Mouse (Mus musculus) mouse embryonic stem cell (cell line): ENCODE data around the gene Snap29.

Experiments used
- in situ Hi-C, 2 experiments: fragments of 300-500 bp; cut with MboI; formaldehyde crosslinking; loops; 1 replicate in 1 of 2; 3 replicates in 1 of 2; pipeline ENCODE4 v1.14.3; 2019 to 2020; ENCODE audit warnings: low sequenced_read_pairs in 2 of 2, low pct_unique_long_range_greater_than_20kb in 1 of 2, mixed read lengths in 1 of 2; ENCODE audit not compliant: unreplicated experiment in 1 of 2

Gene Snap29

GRCm38 (mm10) chr16:17466875-17467663, 61.3 kb downstream of the Snap29 start:
- in situ Hi-C loops: no loop called here

GRCm38 (mm10) chr16:17472498-17472897, 66.7 kb downstream of the Snap29 start:
- in situ Hi-C loops: no loop called here

GRCm38 (mm10) chr16:17474091-17474490, 68.3 kb downstream of the Snap29 start:
- in situ Hi-C loops: no loop called here

- in situ Hi-C loops: no loop called here
Measured at GRCm38 (mm10) chr16:17474761-17475160, 69.0 kb downstream of the Snap29 start.

GRCm38 (mm10) chr16:17475326-17475725, 69.5 kb downstream of the Snap29 start:
- in situ Hi-C loops: no loop called here

GRCm38 (mm10) chr16:17478331-17478943, 72.7 kb downstream of the Snap29 start:
- in situ Hi-C loops: no loop called here
